Mouse (Mus musculus) ES-Bruce4 (cell line): ENCODE measurements around the gene Il22ra1.

Experiments used
- CTCF ChIP-seq: IDR thresholded peaks from one replicate; pipeline ENCODE4 v1.8.1; 2011; ENCODE audit warnings: low read depth, low read length
- EP300 ChIP-seq: IDR thresholded peaks from 2 replicates; pipeline ENCODE4 v1.6.1; 2011; ENCODE audit warnings: low read depth, low read length; ENCODE audit not compliant: insufficient read depth
- POLR2A ChIP-seq: IDR thresholded peaks from one replicate; pipeline ENCODE4 v1.8.1; 2011; ENCODE audit warnings: low read length; ENCODE audit not compliant: insufficient read depth

GRCm38 (mm10) chr4:135739148-135739547 is 11.2 kb downstream of the Il22ra1 start:
- TF ChIP-seq POLR2A: no peak
- no peak for TF ChIP-seq CTCF
- TF ChIP-seq EP300: no peak
